Mouse (Mus musculus) ES-E14 (cell line): ENCODE results near the gene Hrc. TPM values are rescaled to one million over a fixed set of nuclear protein-coding genes. Genes with fewer than 3 reads are reported as not detected.

Experiments
- DNase-seq: peaks from one replicate; pipeline ENCODE4 v3.0.0-alpha.2; 2013; ENCODE audit warnings: low read depth, low spot score
- H3K27ac ChIP-seq: 2 replicates; pipeline ENCODE4 v1.5.1; 2012; ENCODE audit warnings: low read depth, mild to moderate bottlenecking, low read length, moderate library complexity, mixed read lengths; ENCODE audit not compliant: poor library complexity, insufficient read depth, severe bottlenecking
- H3K36me3 ChIP-seq: 2 replicates; pipeline ENCODE4 v1.6.1; 2012; ENCODE audit warnings: mild to moderate bottlenecking, low read length, moderate library complexity, mixed read lengths; ENCODE audit not compliant: control insufficient read depth, poor library complexity, insufficient read depth, severe bottlenecking
- H3K4me1 ChIP-seq, 2 experiments: fragments of 150-350 bp in 1 of 2; sonication (generic) in 1 of 2; 2 replicates each; pipeline ENCODE4 v1.6.1; 2012; ENCODE audit warnings: low read length in 2 of 2, mild to moderate bottlenecking in 1 of 2, mixed read lengths in 1 of 2; ENCODE audit not compliant: control insufficient read depth in 2 of 2, insufficient read depth in 2 of 2, poor library complexity in 1 of 2
- H3K4me3 ChIP-seq, 2 experiments: fragments of 150-350 bp in 1 of 2; sonication (generic) in 1 of 2; 2 replicates each; pipeline ENCODE4 v1.5.1; 2012; ENCODE audit warnings: low read length in 2 of 2, low read depth in 1 of 2, mild to moderate bottlenecking in 1 of 2, mixed read lengths in 1 of 2; ENCODE audit not compliant: insufficient read depth in 1 of 2, poor library complexity in 1 of 2, severe bottlenecking in 1 of 2
- H3K9ac ChIP-seq: 2 replicates; pipeline ENCODE4 v1.6.1; 2012; ENCODE audit warnings: low read depth, mild to moderate bottlenecking, low read length, mixed read lengths; ENCODE audit not compliant: poor library complexity, insufficient read depth, severe bottlenecking
- H3K9me3 ChIP-seq: fragments of 150-350 bp; sonication (generic); 2 replicates; pipeline ENCODE4 v1.6.1; 2012; ENCODE audit warnings: low read depth, mild to moderate bottlenecking, low read length; ENCODE audit not compliant: control insufficient read depth, insufficient read depth
- CHD2 ChIP-seq: IDR thresholded peaks from 2 replicates; pipeline ENCODE4 v1.6.1; 2014; ENCODE audit warnings: mild to moderate bottlenecking, low read depth, low read length, inconsistent platforms
- HCFC1 ChIP-seq: IDR thresholded peaks from 2 replicates; pipeline ENCODE4 v1.6.1; 2012; ENCODE audit warnings: low read length, inconsistent platforms, borderline replicate concordance; ENCODE audit not compliant: insufficient read depth
- MAFK ChIP-seq: IDR thresholded peaks from 2 replicates; pipeline ENCODE4 v1.6.1; 2014; ENCODE audit warnings: mild to moderate bottlenecking, low read depth, low read length, inconsistent platforms; ENCODE audit not compliant: insufficient read depth
- ZC3H11A ChIP-seq: IDR thresholded peaks from 2 replicates; pipeline ENCODE4 v1.6.1; 2012; ENCODE audit warnings: low read depth, mild to moderate bottlenecking, inconsistent platforms, low read length, borderline replicate concordance
- ZNF384 ChIP-seq: IDR thresholded peaks from 2 replicates; pipeline ENCODE4 v1.6.1; 2012; ENCODE audit warnings: low read depth, low read length, inconsistent platforms
- in situ Hi-C, 2 experiments: fragments of 600-800 bp; cut with MboI; formaldehyde crosslinking; loops; one replicate each; pipeline ENCODE4 v1.15.1; 2025; ENCODE audit warnings: low sequenced_read_pairs in 2 of 2, inconsistent platforms in 1 of 2; ENCODE audit not compliant: unreplicated experiment in 2 of 2
- total RNA-seq: library from RNA; depleted of rRNA; stranded (reverse); fragments of 300-350 nt; gene quantifications from 2 replicates; pipeline ENCODE4 v1.2.3, GENCODE M21; 2012

The Hrc gene
- total RNA-seq, 1 experiment, result 0.71 TPM

DNA sequence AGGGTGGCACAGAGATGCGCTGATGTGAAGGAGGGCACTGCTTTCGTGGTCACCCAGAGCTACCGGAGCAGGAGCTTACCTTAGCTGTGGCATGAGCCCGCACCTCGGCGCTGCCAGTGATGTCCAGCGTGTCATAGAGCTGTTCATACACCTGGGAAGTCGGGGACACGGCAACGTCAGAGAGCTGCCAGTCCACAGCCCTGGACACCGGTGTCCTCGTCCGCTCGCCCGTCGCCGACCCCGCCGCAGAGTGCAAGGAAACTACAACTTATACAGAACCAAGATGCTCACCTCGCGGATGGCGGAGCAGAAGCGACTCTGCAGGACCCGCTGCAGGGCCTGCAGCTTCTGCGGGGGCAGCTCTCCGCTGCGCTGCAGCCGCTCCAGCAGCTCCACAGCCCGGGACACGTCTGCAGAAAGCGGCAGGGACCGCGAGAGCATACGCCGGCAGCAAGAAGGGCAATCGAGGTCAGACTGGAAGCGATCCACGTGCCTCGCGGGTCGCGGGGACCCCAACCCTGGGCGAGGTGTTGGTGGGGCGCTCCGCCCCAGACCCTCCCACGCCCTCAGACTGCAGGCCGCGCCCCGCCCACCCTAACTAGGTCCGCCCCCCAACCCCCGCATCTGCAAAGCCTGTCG, 34.9 kb downstream of the Hrc start:
- in situ Hi-C loops, result no loop called here
- peaks cover 2 to 18% of the 10 kb centered on the region in 2 experiments; a peak in 3 of 4 replicates for H3K4me1 ChIP-seq

DNA sequence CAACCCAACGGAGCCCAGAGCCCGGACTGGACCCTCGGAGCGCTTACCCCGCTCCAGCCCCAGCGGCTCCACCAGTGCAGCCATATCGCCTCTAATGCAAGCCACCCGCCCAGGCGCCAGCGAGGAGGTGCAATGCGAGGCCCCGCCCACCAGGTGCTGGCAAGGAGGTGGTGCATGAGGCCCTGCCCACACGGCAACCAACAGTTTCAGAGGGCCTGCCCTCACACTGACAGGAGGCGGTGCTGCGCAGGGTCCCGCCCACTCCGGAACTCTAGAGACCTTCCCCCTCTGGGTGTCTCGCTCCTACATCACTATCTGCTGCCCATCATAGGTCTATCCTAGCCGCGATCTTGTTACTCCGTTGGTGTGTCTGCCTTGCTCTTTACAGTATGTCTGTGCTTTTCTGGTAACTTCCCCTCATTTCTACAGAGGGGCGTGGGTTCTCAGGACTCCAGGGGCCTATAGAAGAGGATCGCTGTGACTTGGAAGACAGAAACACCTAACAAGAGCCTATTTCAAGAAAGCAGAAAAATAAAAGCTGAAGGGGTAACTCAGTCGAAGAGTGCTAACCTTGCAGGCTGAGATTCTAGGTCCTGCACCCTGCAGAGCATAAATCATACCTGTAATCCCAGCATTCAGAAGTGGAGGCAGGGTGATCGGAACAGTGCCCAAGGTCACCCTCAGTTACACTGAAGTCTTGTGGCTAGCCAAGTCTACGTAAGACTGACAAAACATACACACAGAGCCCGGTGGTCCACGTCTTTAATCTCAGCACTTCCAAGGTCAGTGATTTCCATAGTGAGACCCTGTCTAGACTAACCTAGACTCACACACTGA, 35.6 kb downstream of the Hrc start, which contains the start of gene Lin7b:
Gene Lin7b (minus strand): TSS at position 109 of the 837 bp plus-strand sequence.
- H3K4me3 ChIP-seq, result peak within 1 kb of the TSS; percentile 68 to 80
- no peak within 1 kb of the TSS for H3K27ac ChIP-seq
- DNase-seq, result peak; percentile 92
- peak within 1 kb of the TSS; percentile 50 for H3K9ac ChIP-seq
- in situ Hi-C loops, result no loop called here
- no peaks in the 10 kb centered on the region for H3K9me3 ChIP-seq
- peaks cover 18% of the 10 kb centered on the region for H3K36me3 ChIP-seq
- TF ChIP-seq ZNF384, result 0 out of 2 replicates have a peak, but pooled peaks have one; percentile 19
- no peak for TF ChIP-seq HCFC1
- TF ChIP-seq CHD2, result peak; percentile 20; the same call in 1 of the 2 replicates
- no peak for TF ChIP-seq ZC3H11A
- TF ChIP-seq MAFK, result no peak
- H3K4me1 ChIP-seq, result peaks cover 2 to 18% of the 10 kb centered on the region in 2 experiments; a peak in 3 of 4 replicates

More for the DNA sequence above, 34.9 kb downstream of the Hrc start:
- DNase-seq, result no peak
- TF ChIP-seq CHD2 (no peak; the same call in 1 of the 2 replicates), MAFK (no peak), ZC3H11A (no peak), ZNF384 (no peak), HCFC1 (no peak)
- Histone ChIP-seq H3K9me3 (no peaks in the 10 kb centered on the region), H3K36me3 (peaks cover 18% of the 10 kb centered on the region), H3K9ac (peak overlapping the region; percentile 50), H3K27ac (no peak overlapping the region), H3K4me3 (peak overlapping the region; percentile 68 to 80)

DNA sequence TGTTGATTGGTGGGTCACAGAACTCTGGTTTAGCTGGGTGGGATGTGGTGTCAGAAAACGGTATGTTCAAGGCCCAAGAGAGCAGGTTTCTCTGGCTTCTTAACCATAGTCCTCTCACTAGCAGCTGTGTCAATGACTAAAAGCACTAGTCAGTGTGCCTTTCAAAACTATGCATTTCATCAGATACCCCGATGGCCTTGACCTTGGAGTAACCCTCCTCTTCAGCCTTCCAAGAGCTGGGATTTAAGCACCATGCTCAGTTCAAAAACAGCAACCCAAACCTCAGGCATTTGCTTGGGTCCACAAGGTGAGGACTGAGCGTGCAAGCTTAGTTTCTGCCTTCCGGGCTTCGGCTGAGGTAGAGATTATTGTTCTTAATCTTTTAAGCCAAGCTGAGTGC, 37.3 kb downstream of the Hrc start:
- no peak for DNase-seq
- no peak for TF ChIP-seq MAFK
- no peak for TF ChIP-seq ZC3H11A
- no peak for TF ChIP-seq ZNF384
- TF ChIP-seq CHD2, result no peak
- TF ChIP-seq HCFC1, result no peak
- no peak overlapping the region for H3K27ac ChIP-seq
- H3K4me1 ChIP-seq, result peaks cover 2 to 15% of the 10 kb centered on the region in 2 experiments; a peak in 3 of 4 replicates
- H3K9me3 ChIP-seq, result no peaks in the 10 kb centered on the region
- H3K9ac ChIP-seq, result no peak overlapping the region
- no peak overlapping the region for H3K4me3 ChIP-seq
- H3K36me3 ChIP-seq, result peaks cover 32% of the 10 kb centered on the region
- in situ Hi-C loops, result no loop called here

DNA sequence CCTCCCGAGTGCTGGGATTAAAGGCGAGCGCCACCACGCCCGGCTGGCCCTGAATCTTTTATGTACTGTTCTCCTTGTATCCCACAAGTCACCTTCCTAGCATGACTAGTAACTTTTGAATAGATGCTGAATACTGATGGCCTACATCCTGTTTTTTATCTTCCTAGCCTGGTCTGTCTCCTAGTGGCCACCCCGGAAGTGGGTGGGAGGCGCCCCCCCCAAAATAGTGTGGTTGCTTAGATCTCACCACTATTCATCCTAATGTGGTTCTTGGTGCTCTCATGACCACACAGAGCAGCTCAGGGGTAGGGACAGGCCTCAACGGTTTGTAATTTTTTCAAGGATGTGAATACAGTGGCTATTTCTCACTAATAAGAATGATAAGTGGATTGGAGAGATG, 39.5 kb downstream of the Hrc start:
- Histone ChIP-seq H3K9me3 (no peaks in the 10 kb centered on the region), H3K4me1 (peaks cover 2 to 13% of the 10 kb centered on the region in 2 experiments; a peak in 3 of 4 replicates), H3K4me3 (no peak overlapping the region), H3K36me3 (peaks cover 42% of the 10 kb centered on the region), H3K9ac (no peak overlapping the region), H3K27ac (no peak overlapping the region)
- no peak for TF ChIP-seq ZNF384
- no peak for TF ChIP-seq HCFC1
- no peak for TF ChIP-seq MAFK
- TF ChIP-seq ZC3H11A, result no peak
- no peak for TF ChIP-seq CHD2
- in situ Hi-C loops, result no loop called here
- DNase-seq, result no peak
